Mouse (Mus musculus) forebrain, embryonic 11.5 days (tissue): ENCODE data around the gene Vmn2r114. TPM values are rescaled to one million over a fixed set of nuclear protein-coding genes. Genes with fewer than 3 reads are reported as not detected.
"Not testable (repeated sequence)": the region's sequence is repeated elsewhere in the genome, so short reads cannot be mapped to it uniquely, and the experiment has no call there.

Source experiments
- ATAC-seq: fragments of 200-750 bp; cut with Nextera tagmentation; replicated peaks from 2 replicates; pipeline ENCODE4 v1.8.0; 2017; ENCODE audit warnings: moderate TSS enrichment; ENCODE audit not compliant: low FRiP score
- DNase-seq: peaks from one replicate; pipeline ENCODE4 v3.0.0-alpha.2; 2017; ENCODE audit warnings: low spot score
- H3K27ac ChIP-seq: fragments of 300-500 bp; sonication (generic); 2 replicates; pipeline ENCODE4 v1.5.1; 2014; ENCODE audit warnings: low read depth, low read length
- H3K27me3 ChIP-seq: fragments of 300-500 bp; sonication (generic); 2 replicates; pipeline ENCODE4 v1.6.1; 2014; ENCODE audit warnings: mild to moderate bottlenecking, low read length, mixed read lengths; ENCODE audit not compliant: control insufficient read depth, insufficient read depth
- H3K36me3 ChIP-seq: fragments of 300-500 bp; sonication (generic); 2 replicates; pipeline ENCODE4 v1.6.1; 2014; ENCODE audit warnings: mild to moderate bottlenecking, low read length, moderate library complexity, mixed read lengths; ENCODE audit not compliant: control insufficient read depth, insufficient read depth
- H3K4me1 ChIP-seq: fragments of 300-500 bp; sonication (generic); replicated peaks from 2 replicates; pipeline ENCODE4 v1.6.1; 2014; ENCODE audit warnings: low read length, mixed read lengths; ENCODE audit not compliant: control insufficient read depth, insufficient read depth
- H3K4me2 ChIP-seq: fragments of 300-500 bp; sonication (generic); 2 replicates; pipeline ENCODE4 v1.6.1; 2014; ENCODE audit warnings: low read depth, mild to moderate bottlenecking, low read length, moderate library complexity, mixed read lengths; ENCODE audit not compliant: severe bottlenecking
- H3K4me3 ChIP-seq: fragments of 300-500 bp; sonication (generic); 2 replicates; pipeline ENCODE4 v1.5.1; 2014; ENCODE audit warnings: low read depth, low read length
- H3K9ac ChIP-seq: fragments of 300-500 bp; sonication (generic); 2 replicates; pipeline ENCODE4 v1.6.1; 2014; ENCODE audit warnings: low read length
- H3K9me3 ChIP-seq: fragments of 300-500 bp; sonication (generic); 2 replicates; pipeline ENCODE4 v1.6.1; 2016; ENCODE audit warnings: low read length, mixed read lengths; ENCODE audit not compliant: control insufficient read depth
- WGBS: fragments of 180-500 bp; shearing (Covaris S2); extraction: QIAGEN DNeasy Blood & Tissue Kit; methylation state at CpG from one replicate; pipeline ENCODE4 v1.1.7; 2014; 5-methylcytosine and 5-hydroxymethylcytosine counted together
- polyA plus RNA-seq: library from polyadenylated mRNA; unstranded; fragments of >200 nt; fragmentation: Nextera tagmentation; extraction: Ambion mirVana; gene quantifications from 2 replicates; pipeline ENCODE4 v1.2.1, GENCODE M21; 2014

Vmn2r114 gene
- not detected in 2 replicates for polyA plus RNA-seq

DNA sequence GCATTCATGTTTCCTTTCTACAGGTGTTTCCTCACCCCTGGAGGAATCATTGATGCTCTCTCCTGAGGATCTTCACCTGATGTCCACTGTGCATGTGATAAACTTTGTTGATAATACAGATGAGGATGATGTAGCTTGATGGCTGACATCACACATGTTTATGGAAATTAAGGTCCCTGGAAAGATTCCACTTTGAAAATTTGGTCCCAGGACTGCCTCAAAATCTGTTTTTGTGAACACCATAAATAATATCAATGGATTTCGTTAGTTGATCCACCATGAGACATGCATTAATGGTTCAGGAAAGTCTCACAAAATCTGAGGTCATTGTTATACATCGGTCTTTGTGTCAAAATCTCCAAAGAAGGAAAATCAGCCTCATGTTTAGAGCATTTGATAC is at the start of gene Vmn2r114:
TSS of gene Vmn2r114 (minus strand) at position 101 of the 400 bp plus-strand sequence.
- H3K4me3 ChIP-seq, H3K36me3 ChIP-seq, H3K4me1 ChIP-seq, H3K27me3 ChIP-seq, H3K9me3 ChIP-seq, ATAC-seq, H3K9ac ChIP-seq, H3K4me2 ChIP-seq, DNase-seq, H3K27ac ChIP-seq: not testable (repeated sequence)
- WGBS: 69% methylated on average over 2 of the region's 2 CpGs

DNA sequence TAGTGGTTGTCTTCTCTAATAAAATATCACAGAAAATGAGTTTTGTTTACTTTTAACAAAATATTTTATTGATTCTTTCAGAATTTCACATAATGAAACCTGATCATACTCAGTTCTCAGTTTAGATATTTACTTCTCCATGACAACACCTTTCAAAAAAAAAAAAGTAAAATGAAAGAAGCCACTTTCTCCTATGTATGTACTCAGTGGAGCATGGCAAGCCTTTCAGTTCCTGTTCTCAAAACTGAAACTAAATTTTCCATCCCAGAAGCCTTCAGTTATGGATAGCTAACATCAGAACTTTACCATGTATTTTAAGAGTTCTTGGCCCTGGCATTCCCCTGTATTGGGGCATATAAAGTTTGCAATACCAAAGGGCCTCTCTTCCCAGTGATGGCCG is 39.3 kb upstream of the Vmn2r114 start:
- WGBS: 75% methylated on average over 1 of the region's 1 CpGs
- no peaks in the 10 kb centered on the region for H3K27me3 ChIP-seq

DNA sequence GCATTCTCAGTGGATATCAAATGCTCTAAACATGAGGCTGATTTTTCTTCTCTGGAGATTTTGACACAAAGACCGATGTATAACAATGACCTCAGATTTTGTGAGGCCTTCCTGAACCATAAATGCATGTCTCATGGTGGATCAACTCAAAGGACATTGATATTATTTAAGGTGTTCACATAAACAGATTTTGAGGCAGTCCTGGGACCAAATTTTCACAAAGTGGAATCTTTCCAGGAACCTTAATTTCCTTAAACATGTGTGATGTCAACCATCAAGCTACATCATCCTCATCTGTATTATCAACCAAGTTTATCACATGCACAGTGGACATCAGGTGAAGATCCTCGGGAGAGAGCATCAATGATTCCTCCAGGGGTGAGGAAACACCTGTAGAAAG is 31.1 kb upstream of the Vmn2r114 start, which contains the start of gene Vmn2r115:
TSS of gene Vmn2r115 (plus strand) at position 301 of the 400 bp plus-strand sequence.
- ATAC-seq: not testable (repeated sequence)
- WGBS: 62% methylated on average over 2 of the region's 2 CpGs

More for the DNA sequence above, 39.3 kb upstream of the Vmn2r114 start:
- Histone ChIP-seq H3K9me3 (no peaks in the 10 kb centered on the region), H3K9ac (no peak overlapping the region), H3K4me3 (no peak overlapping the region), H3K4me1 (no peaks in the 10 kb centered on the region), H3K4me2 (no peak overlapping the region), H3K36me3 (no peaks in the 10 kb centered on the region), H3K27ac (no peak overlapping the region)
- no peak for DNase-seq
- ATAC-seq: no peak

DNA sequence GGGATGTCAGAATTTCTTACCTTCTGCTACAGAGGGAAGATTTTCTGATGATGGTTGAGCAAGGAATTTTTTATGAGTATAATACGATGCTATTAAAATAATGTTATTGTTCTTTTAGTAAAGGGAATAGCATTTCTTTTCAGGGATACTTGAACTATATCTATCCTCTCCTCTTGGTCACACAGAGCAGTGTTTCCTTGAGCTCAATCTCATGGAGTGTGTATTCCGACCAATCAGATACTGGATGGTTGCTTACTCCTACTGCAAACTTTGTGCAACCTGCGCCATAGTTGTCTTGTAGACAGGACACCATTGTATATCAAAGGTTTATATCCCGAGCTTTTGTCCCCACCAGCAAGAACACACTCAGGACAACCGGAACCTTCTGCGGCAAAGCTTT is 18.3 kb upstream of the Vmn2r114 start:
- DNase-seq: no peak
- Histone ChIP-seq H3K4me3 (no peak overlapping the region), H3K27ac (no peak overlapping the region), H3K4me2 (no peak overlapping the region), H3K4me1 (no peaks in the 10 kb centered on the region), H3K36me3 (no peaks in the 10 kb centered on the region), H3K9ac (no peak overlapping the region), H3K9me3 (peaks cover 2% of the 10 kb centered on the region), H3K27me3 (no peaks in the 10 kb centered on the region)
- 78% methylated on average over 6 of the region's 6 CpGs for WGBS
- no peak for ATAC-seq

More for the DNA sequence above, 31.1 kb upstream of the Vmn2r114 start, which contains the start of gene Vmn2r115:
- not testable (repeated sequence) for H3K4me2 ChIP-seq, H3K9me3 ChIP-seq, H3K36me3 ChIP-seq, H3K4me3 ChIP-seq, H3K27me3 ChIP-seq, H3K4me1 ChIP-seq, DNase-seq, H3K9ac ChIP-seq, H3K27ac ChIP-seq

Other genes starting within 250 kb of the Vmn2r114 start
- gene Zfp40, start 119.3 kb downstream of the Vmn2r114 start, polyA plus RNA-seq: 18.3 and 18.9 TPM in 2 replicates
- gene Vmn2r115, start 31.2 kb upstream of the Vmn2r114 start, polyA plus RNA-seq: not detected in 2 replicates
- not detected in 2 replicates for gene Vmn2r116, start 72.1 kb upstream of the Vmn2r114 start, polyA plus RNA-seq
- not detected in 2 replicates for gene Vmn2r117, start 167.2 kb upstream of the Vmn2r114 start, polyA plus RNA-seq